Mouse (Mus musculus): Measurements from ENCODE around the gene Extl1. TPM values are rescaled to one million over a fixed set of nuclear protein-coding genes. Genes with fewer than 3 reads are reported as not detected.

The Extl1 gene
- 0.21 TPM for polyA plus RNA-seq (2017; shearing (Covaris generic))

GRCm38 (mm10) chr4:134383750-134384149 is at the start of gene Extl1:
Gene Extl1 (minus strand): TSS chr4:134383850.

GRCm38 (mm10) chr4:134395977-134396825 is 12.6 kb upstream of the Extl1 start, which contains the start of gene Pafah2:
Gene Pafah2 (plus strand): TSS chr4:134396320.

GRCm38 (mm10) chr4:134343071-134344031 is 40.3 kb downstream of the Extl1 start, which contains the start of gene Slc30a2:
Gene Slc30a2 (plus strand): TSS chr4:134343181.

GRCm38 (mm10) chr4:134314876-134315275 is 68.8 kb downstream of the Extl1 start, which contains the start of gene Trim63:
Gene Trim63 (plus strand): TSS chr4:134315120.

Other genes starting within 250 kb of the Extl1 start
- gene Cep85, start 196.7 kb downstream of the Extl1 start, polyA plus RNA-seq (2017; shearing (Covaris generic)), result 45.7 TPM
- gene Gm7534, start 180.8 kb downstream of the Extl1 start, polyA plus RNA-seq (2017; shearing (Covaris generic)), result not detected
- not detected for gene Catsper4, start 156.5 kb downstream of the Extl1 start, polyA plus RNA-seq (2017; shearing (Covaris generic))
- not detected for gene Cnksr1, start 145.5 kb downstream of the Extl1 start, polyA plus RNA-seq (2017; shearing (Covaris generic))
- 5.9 TPM for gene E130218I03Rik, start 140.2 kb downstream of the Extl1 start, polyA plus RNA-seq (2017; shearing (Covaris generic))
- 25.7 TPM for gene Zfp593, start 138.3 kb downstream of the Extl1 start, polyA plus RNA-seq (2017; shearing (Covaris generic))
- not detected for gene Gm30191, start 136.9 kb downstream of the Extl1 start, polyA plus RNA-seq (2017; shearing (Covaris generic))
- not detected for gene Grrp1, start 129.7 kb downstream of the Extl1 start, polyA plus RNA-seq (2017; shearing (Covaris generic))
- 7.7 TPM for gene Pdik1l, start 96.0 kb downstream of the Extl1 start, polyA plus RNA-seq (2017; shearing (Covaris generic))
- gene Trim63, start 68.7 kb downstream of the Extl1 start, polyA plus RNA-seq (2017; shearing (Covaris generic)), result not detected
- not detected for gene Slc30a2, start 40.7 kb downstream of the Extl1 start, polyA plus RNA-seq (2017; shearing (Covaris generic))
- gene Pafah2, start 12.5 kb upstream of the Extl1 start, polyA plus RNA-seq (2017; shearing (Covaris generic)), result 1.6 TPM
- gene Stmn1, start 84.5 kb upstream of the Extl1 start, polyA plus RNA-seq (2017; shearing (Covaris generic)), result 25.5 TPM
- 11.9 TPM for gene Paqr7, start 112.8 kb upstream of the Extl1 start, polyA plus RNA-seq (2017; shearing (Covaris generic))
- not detected for gene Aunip, start 127.1 kb upstream of the Extl1 start, polyA plus RNA-seq (2017; shearing (Covaris generic))
- gene Mtfr1l, start 151.5 kb upstream of the Extl1 start, polyA plus RNA-seq (2017; shearing (Covaris generic)), result 88.8 TPM
- 3.8 TPM for gene Selenon, start 168.3 kb upstream of the Extl1 start, polyA plus RNA-seq (2017; shearing (Covaris generic))